Mouse (Mus musculus) heart, postnatal 0 days (tissue): Measurements from ENCODE around the gene Psenen. TPM values are rescaled to one million over a fixed set of nuclear protein-coding genes. Genes with fewer than 3 reads are reported as not detected.

Source experiments
- ATAC-seq: fragments of 200-750 bp; cut with Nextera tagmentation; 2 replicates; pipeline ENCODE4 v1.8.0; 2017; ENCODE audit warnings: low read depth, moderate number of reproducible peaks, moderate library complexity; ENCODE audit not compliant: insufficient read depth
- DNase-seq: peaks from one replicate; pipeline ENCODE4 v3.0.0-alpha.2; 2016; ENCODE audit warnings: low spot score
- H3K27ac ChIP-seq: fragments of 300-500 bp; sonication (generic); 2 replicates; pipeline ENCODE4 v1.5.1; 2014; ENCODE audit warnings: low read depth, mild to moderate bottlenecking
- H3K27me3 ChIP-seq: fragments of 300-500 bp; sonication (generic); 2 replicates; pipeline ENCODE4 v1.6.1; 2014; ENCODE audit warnings: low read length, mixed read lengths; ENCODE audit not compliant: control insufficient read depth, insufficient read depth
- H3K36me3 ChIP-seq: fragments of 300-500 bp; sonication (generic); replicated peaks from 2 replicates; pipeline ENCODE4 v1.6.1; 2014; ENCODE audit warnings: low read length, mixed read lengths; ENCODE audit not compliant: control insufficient read depth, insufficient read depth
- H3K4me1 ChIP-seq: fragments of 300-500 bp; sonication (generic); 2 replicates; pipeline ENCODE4 v1.6.1; 2014; ENCODE audit warnings: antibody characterized with exemption; ENCODE audit not compliant: control insufficient read depth, insufficient read depth
- H3K4me2 ChIP-seq: fragments of 300-500 bp; sonication (generic); 2 replicates; pipeline ENCODE4 v1.6.1; 2014; ENCODE audit warnings: low read depth, mild to moderate bottlenecking, low read length, moderate library complexity
- H3K4me3 ChIP-seq: fragments of 300-500 bp; sonication (generic); 2 replicates; pipeline ENCODE4 v1.5.1; 2014; ENCODE audit warnings: low read depth, low read length
- H3K9ac ChIP-seq: fragments of 300-500 bp; sonication (generic); replicated peaks from 2 replicates; pipeline ENCODE4 v1.6.1; 2014; ENCODE audit warnings: low read depth, low read length, mixed read lengths
- H3K9me3 ChIP-seq: fragments of 300-500 bp; sonication (generic); replicated peaks from 2 replicates; pipeline ENCODE4 v1.6.1; 2016; ENCODE audit warnings: low read length; ENCODE audit not compliant: control insufficient read depth
- CTCF ChIP-seq: IDR thresholded peaks from 2 replicates; pipeline ENCODE4 v1.5.1; 2016; ENCODE audit warnings: antibody characterized with exemption, control low read depth, low read depth
- EP300 ChIP-seq: IDR thresholded peaks from 2 replicates; pipeline ENCODE4 v1.6.1; 2016; ENCODE audit warnings: antibody characterized with exemption, low read depth
- WGBS: fragments of 180-500 bp; shearing (Covaris S2); extraction: QIAGEN DNeasy Blood & Tissue Kit; methylation state at CpG from one replicate; pipeline ENCODE4 v1.1.7; 2014; 5-methylcytosine and 5-hydroxymethylcytosine counted together
- polyA plus RNA-seq: library from polyadenylated mRNA; unstranded; fragments of >200 nt; fragmentation: Nextera tagmentation; extraction: Ambion mirVana; gene quantifications from 2 replicates; pipeline ENCODE4 v1.2.1, GENCODE M21; 2015
- total RNA-seq: library from RNA; depleted of rRNA; stranded (reverse); fragments of >200 nt; gene quantifications from 2 replicates; pipeline ENCODE4 v1.2.3, GENCODE M21; 2014; ENCODE audit warnings: low replicate concordance

Gene Psenen
- total and polyA plus RNA-seq, 2 experiments from 2014 or later, result 130 TPM

GRCm38 (mm10) chr7:30596811-30597210, 33.4 kb upstream of the Psenen start:
- Histone ChIP-seq H3K9ac (no peak overlapping the region), H3K36me3 (no peaks in the 10 kb centered on the region), H3K4me2 (no peak overlapping the region), H3K27ac (no peak overlapping the region), H3K4me1 (0 out of 2 replicates have a peak, but pooled peaks cover 6% of the 10 kb centered on the region), H3K4me3 (no peak overlapping the region), H3K27me3 (0 out of 2 replicates have a peak, but pooled peaks cover 2% of the 10 kb centered on the region), H3K9me3 (no peaks in the 10 kb centered on the region)
- ATAC-seq (no peak), DNase-seq (no peak)
- no peak for TF ChIP-seq EP300
- TF ChIP-seq CTCF, result no peak
- 62% methylated on average over 5 of the region's 5 CpGs for WGBS

GRCm38 (mm10) chr7:30596093-30596492, 32.7 kb upstream of the Psenen start:
- TF ChIP-seq EP300 (no peak), CTCF (no peak)
- Histone ChIP-seq H3K4me2 (no peak overlapping the region), H3K27ac (no peak overlapping the region), H3K9ac (no peak overlapping the region), H3K4me1 (0 out of 2 replicates have a peak, but pooled peaks cover 6% of the 10 kb centered on the region), H3K36me3 (no peaks in the 10 kb centered on the region), H3K9me3 (no peaks in the 10 kb centered on the region), H3K4me3 (no peak overlapping the region), H3K27me3 (0 out of 2 replicates have a peak, but pooled peaks cover 2% of the 10 kb centered on the region)
- 71% methylated on average over 5 of the region's 5 CpGs for WGBS
- ATAC-seq (no peak), DNase-seq (no peak)

- 66% methylated on average over 4 of the region's 4 CpGs for WGBS
- Histone ChIP-seq H3K36me3 (no peaks in the 10 kb centered on the region), H3K9ac (no peak overlapping the region), H3K4me3 (no peak overlapping the region), H3K4me2 (no peak overlapping the region), H3K9me3 (no peaks in the 10 kb centered on the region), H3K4me1 (0 out of 2 replicates have a peak, but pooled peaks cover 4% of the 10 kb centered on the region), H3K27me3 (0 out of 2 replicates have a peak, but pooled peaks cover 2% of the 10 kb centered on the region), H3K27ac (no peak overlapping the region)
- ATAC-seq (no peak), DNase-seq (no peak)
- TF ChIP-seq EP300 (no peak), CTCF (no peak)
These were observed 31.1 kb upstream of the Psenen start for GRCm38 (mm10) chr7:30594510-30595024.

GRCm38 (mm10) chr7:30593579-30594509, 30.4 kb upstream of the Psenen start:
- H3K27ac ChIP-seq, result no peak overlapping the region
- 66% methylated on average over 10 of the region's 10 CpGs for WGBS
- H3K9ac ChIP-seq, result no peak overlapping the region
- no peaks in the 10 kb centered on the region for H3K36me3 ChIP-seq
- 0 out of 2 replicates have a peak, but pooled peaks cover 4% of the 10 kb centered on the region for H3K4me1 ChIP-seq
- no peaks in the 10 kb centered on the region for H3K9me3 ChIP-seq
- no peak overlapping the region for H3K4me3 ChIP-seq
- H3K27me3 ChIP-seq, result 0 out of 2 replicates have a peak, but pooled peaks cover 2% of the 10 kb centered on the region
- no peak for DNase-seq
- no peak overlapping the region for H3K4me2 ChIP-seq
- TF ChIP-seq CTCF (no peak), EP300 (no peak)
- no peak for ATAC-seq

GRCm38 (mm10) chr7:30592772-30593423, 29.5 kb upstream of the Psenen start:
- Histone ChIP-seq H3K4me3 (no peak overlapping the region), H3K27ac (no peak overlapping the region), H3K9me3 (no peaks in the 10 kb centered on the region), H3K36me3 (no peaks in the 10 kb centered on the region), H3K4me1 (0 out of 2 replicates have a peak, but pooled peaks cover 4% of the 10 kb centered on the region), H3K27me3 (0 out of 2 replicates have a peak, but pooled peaks cover 2% of the 10 kb centered on the region), H3K4me2 (no peak overlapping the region), H3K9ac (no peak overlapping the region)
- DNase-seq, result no peak
- 36% methylated on average over 5 of the region's 5 CpGs for WGBS
- no peak for ATAC-seq
- no peak for TF ChIP-seq CTCF
